Mouse (Mus musculus) lung, postnatal 0 days (tissue): ENCODE measurements at regions not wholly inside any gene's neighbourhood (a gene's known extent, or its start where the extent isn't known, plus 50 kb on each side); places are given as distances from the start of the nearest gene placed in this dataset.

ENCODE experiments used
- CTCF ChIP-seq: IDR thresholded peaks from 2 replicates; pipeline ENCODE4 v1.5.1; 2016; ENCODE audit warnings: antibody characterized with exemption, mild to moderate bottlenecking
- EP300 ChIP-seq: IDR thresholded peaks from 2 replicates; pipeline ENCODE4 v1.6.1; 2016; ENCODE audit warnings: antibody characterized with exemption, mild to moderate bottlenecking, control low read depth

DNA sequence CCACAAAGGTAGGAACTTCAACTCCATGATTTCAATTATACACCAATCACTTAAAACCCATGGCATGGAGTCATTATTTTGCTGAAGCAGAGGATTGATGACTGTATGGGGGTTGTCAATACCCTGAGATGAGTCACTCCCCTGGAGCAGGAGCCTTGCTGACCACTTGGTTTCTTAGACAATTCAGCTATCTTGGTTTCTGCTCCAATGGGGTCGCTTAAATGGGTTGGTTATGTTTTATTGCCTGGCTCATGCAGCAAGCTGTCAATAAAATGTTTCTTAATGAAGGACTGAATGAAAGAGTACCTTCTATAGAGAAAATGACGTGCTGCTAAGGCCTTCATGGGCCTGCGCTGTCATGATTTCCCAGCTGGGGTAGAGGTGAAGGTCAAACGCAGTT, 110.0 kb upstream of the Prickle1 start:
- no peak for TF ChIP-seq CTCF
- no peak for TF ChIP-seq EP300
